Mouse (Mus musculus) erythroblast, adult 5-6 weeks (primary cell): ENCODE results near the gene Slc37a1. TPM values are rescaled to one million over a fixed set of nuclear protein-coding genes. Genes with fewer than 3 reads are reported as not detected.

Experiments used
- ATAC-seq: replicated peaks from 2 replicates; pipeline ENCODE4 v1.8.0; 2016; ENCODE audit warnings: moderate number of reproducible peaks, mild to moderate bottlenecking, moderate TSS enrichment, inconsistent platforms; ENCODE audit not compliant: poor library complexity, low FRiP score, severe bottlenecking
- total RNA-seq, 2 experiments: library from RNA; stranded (forward) in 1 of 2; stranded (reverse) in 1 of 2; fragments of 150-400 nt in 1 of 2; fragments of 200-764, 138-1000 nt in 1 of 2; gene quantifications; 2 replicates each; pipeline versions ENCODE4 v1.2.3 to v1.2.4; 2015 to 2017; ENCODE audit warnings: low replicate concordance in 2 of 2

The Slc37a1 gene
- total RNA-seq (2015; ENCODE audit: low replicate concordance) (0.58 and 2.7 TPM in 2 replicates), total RNA-seq (2017; ENCODE audit: low replicate concordance) (1.1 and 7.0 TPM in 2 replicates)

GRCm38 (mm10) chr17:31286492-31286891 lies at the start of gene Slc37a1:
Gene Slc37a1 (plus strand): TSS chr17:31286792.
- no peak for ATAC-seq

DNA sequence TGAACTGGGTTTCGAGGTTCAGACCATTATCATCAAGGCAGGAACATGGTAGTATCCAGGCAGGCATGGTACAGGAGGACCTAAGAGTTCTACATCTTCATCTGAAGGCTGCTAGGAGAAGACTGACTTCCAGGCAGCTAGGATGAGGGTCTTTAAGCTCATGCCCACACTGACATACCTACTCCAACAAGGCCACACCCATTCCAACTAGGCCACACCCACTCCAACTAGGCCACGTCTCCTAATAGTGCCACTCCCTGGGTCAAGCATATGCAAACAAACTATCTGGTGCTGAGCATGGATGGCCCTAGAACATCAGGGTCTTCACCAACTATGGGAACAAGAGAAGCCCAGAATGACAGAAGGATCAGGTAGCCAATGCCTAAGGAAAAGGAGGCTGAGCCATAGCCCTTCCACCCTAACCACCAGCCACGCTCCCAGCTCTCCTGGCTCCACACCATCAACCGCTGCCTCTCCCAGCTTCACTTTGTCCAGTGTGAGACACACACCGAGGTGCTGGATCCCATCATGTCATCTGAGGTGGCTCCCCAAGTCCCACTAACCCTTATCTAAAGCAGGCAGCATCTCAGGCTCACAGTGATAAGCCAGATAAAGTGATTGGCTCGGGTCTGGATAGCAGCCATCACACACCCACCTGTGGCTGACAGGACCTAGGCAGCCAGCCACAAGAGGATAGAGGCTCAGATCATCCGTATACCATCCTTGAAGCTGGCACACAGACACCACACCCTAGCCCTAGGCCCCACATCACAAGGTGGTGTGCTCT lies 48.2 kb upstream of the Slc37a1 start:
- no peak for ATAC-seq

DNA sequence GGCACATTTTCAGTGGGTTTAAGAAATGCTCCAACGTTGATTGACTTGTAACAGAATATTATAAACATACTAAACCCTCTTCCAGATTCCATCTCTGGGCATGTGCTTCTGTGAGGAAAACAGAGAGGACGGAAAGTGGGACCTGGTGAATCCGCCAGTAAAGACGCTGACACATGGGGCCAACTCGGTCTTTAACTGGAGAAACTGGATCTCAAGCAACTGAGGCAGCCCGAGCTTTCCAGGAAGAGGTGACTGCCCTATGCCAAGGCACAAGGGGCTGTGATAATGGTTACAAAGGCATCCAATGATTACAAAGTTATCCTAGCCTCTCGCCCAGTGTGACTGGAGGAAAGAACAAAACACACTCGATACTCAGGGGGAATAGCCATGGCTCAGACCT lies 45.4 kb upstream of the Slc37a1 start:
- ATAC-seq: no peak

- no peak for ATAC-seq
Measured at GRCm38 (mm10) chr17:31242764-31243163, 43.8 kb upstream of the Slc37a1 start.

- no peak for ATAC-seq
Measured at GRCm38 (mm10) chr17:31245321-31245720, 41.3 kb upstream of the Slc37a1 start.

- ATAC-seq: no peak
Measured at GRCm38 (mm10) chr17:31247144-31247543, 39.4 kb upstream of the Slc37a1 start.

- no peak for ATAC-seq
Measured at GRCm38 (mm10) chr17:31253951-31254350, 32.6 kb upstream of the Slc37a1 start.

GRCm38 (mm10) chr17:31254463-31254931 lies 32.1 kb upstream of the Slc37a1 start:
- peak; percentile 62 for ATAC-seq

DNA sequence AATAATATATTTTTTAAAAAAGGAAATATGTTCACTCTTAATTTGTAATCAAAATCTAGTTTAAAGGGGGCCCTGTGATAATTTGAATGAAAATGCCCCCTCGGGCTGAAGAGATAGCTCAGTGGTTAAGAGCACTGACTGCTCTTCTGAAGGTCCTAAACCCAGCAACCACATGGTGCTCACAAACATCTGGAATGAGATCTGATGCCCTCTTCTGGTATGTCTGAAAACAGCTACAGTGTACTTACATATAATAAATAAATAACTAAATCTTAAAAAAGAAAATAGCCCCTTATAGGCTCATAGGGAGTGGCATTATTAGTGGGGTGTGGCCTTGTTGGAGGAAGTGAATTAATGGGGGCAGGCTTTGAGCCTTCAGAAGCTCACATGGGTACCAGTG lies 29.4 kb upstream of the Slc37a1 start:
- ATAC-seq: no peak

- ATAC-seq: no peak
Measured at GRCm38 (mm10) chr17:31257898-31258297, 28.7 kb upstream of the Slc37a1 start.

DNA sequence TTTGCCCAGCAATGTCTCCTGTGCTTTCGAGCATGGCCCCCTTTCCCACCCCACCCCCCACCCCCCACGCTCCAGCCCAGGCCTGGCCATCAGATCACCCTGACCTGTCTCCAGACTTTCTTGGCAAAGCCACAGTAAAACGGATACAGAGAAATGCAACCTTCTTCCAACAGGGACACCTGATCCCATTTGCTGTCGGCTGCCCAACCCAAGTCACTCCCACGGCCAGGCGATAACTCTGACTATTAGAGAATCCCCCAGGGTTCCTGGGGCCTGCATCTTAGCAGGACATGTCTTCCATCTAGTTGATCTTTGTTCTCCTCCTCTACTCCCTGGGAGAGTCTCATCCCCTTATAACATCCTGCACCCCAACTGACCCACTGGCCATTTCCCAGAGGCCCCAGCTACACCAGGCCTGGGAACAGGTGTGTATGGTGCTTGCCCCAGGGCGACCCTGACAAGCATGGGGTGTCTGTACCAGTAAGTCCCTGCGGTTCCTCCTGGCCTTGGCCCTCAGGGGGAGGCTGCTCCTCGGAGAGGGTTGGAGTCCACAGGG lies 28.2 kb upstream of the Slc37a1 start:
- ATAC-seq: no peak

DNA sequence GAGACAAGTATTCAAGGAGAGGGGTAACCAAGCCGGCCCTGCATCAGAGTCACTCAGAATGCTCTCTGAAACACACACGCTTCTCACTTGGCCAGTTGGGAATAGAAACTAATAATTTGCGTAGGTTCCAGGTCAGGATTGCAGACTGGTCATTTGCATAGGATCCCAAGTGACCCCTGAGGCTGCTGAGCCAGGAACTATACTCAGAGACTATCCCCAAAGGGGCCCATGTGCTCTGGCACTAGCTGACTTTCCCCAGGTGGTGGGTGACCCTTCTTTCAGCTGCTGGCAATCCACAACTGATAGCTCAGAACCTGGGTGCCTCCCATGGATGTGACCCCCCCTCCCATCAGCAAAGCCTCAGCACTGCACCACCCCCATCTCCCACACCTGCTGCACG lies 27.4 kb upstream of the Slc37a1 start:
- ATAC-seq: no peak

GRCm38 (mm10) chr17:31259825-31260224 lies 26.8 kb upstream of the Slc37a1 start:
- ATAC-seq: no peak

GRCm38 (mm10) chr17:31260430-31260829 lies 26.2 kb upstream of the Slc37a1 start:
- no peak for ATAC-seq

GRCm38 (mm10) chr17:31261352-31261751 lies 25.2 kb upstream of the Slc37a1 start:
- no peak for ATAC-seq

- ATAC-seq: no peak
Measured at GRCm38 (mm10) chr17:31262715-31263114, 23.9 kb upstream of the Slc37a1 start.

DNA sequence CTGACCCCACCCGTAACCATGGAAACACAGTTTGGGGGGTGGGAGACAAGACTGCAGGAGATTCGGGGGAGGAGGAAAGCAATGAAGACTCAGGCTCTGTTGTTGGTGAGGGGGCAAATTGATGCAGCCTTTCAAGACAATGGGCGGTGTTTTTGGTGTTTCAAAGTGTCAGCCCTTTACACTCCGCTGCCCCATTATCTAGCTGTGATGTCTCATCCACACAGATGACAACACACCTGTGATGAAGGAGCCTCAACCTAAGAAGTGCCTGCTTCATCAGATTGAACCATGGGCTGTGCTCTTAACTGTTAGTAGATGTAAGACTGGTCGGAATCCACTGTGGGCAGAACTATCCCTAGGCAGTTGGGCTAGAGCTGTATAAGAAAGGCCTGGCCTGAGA lies 22.8 kb upstream of the Slc37a1 start:
- no peak for ATAC-seq

- ATAC-seq: no peak
Measured at GRCm38 (mm10) chr17:31264372-31264771, 22.2 kb upstream of the Slc37a1 start.

- no peak for ATAC-seq
Measured at GRCm38 (mm10) chr17:31265171-31265572, 21.4 kb upstream of the Slc37a1 start.

DNA sequence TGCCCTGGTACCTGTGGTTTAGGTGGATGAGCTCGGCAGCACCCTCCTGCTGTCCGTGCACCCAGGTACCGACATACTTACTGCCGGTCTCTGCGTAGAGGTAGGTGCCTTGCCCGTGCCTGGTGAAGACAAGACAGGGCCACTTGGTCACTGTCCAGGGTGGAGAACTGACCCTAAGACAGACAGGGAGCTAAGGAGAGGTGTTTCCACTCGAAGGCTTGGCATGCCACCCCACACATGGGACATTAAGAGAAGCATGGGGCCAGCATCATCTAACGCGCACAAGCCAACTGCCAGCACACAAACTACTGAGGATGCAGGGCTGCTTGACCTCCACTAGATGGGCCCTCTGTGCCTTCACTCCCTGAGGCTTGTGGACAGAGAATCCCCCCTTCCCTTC lies 20.8 kb upstream of the Slc37a1 start:
- no peak for ATAC-seq

GRCm38 (mm10) chr17:31266321-31266950 lies 20.2 kb upstream of the Slc37a1 start:
- no peak for ATAC-seq
